Mouse (Mus musculus): ENCODE data around the gene Iars2. TPM values are rescaled to one million over a fixed set of nuclear protein-coding genes. Genes with fewer than 3 reads are reported as not detected.

The Iars2 gene
- polyA plus RNA-seq, 1 experiment from 2014 or later = 31.4 TPM

- Histone ChIP-seq H3K4me3 (replicated peaks; ENCODE audit: low read depth, low read length) (no peak overlapping the region), H3K27ac (no peak overlapping the region), H3K4me1 (replicated peaks; ENCODE audit: insufficient read depth, low read length) (no peaks in the 10 kb centered on the region), H3K9me3 (replicated peaks; ENCODE audit: low read length) (no peaks in the 10 kb centered on the region), H3K27me3 (ENCODE audit: insufficient read depth, low read length) (no peaks in the 10 kb centered on the region), H3K4me2 (ENCODE audit: low read length) (no peak overlapping the region), H3K9ac (ENCODE audit: low read depth, low read length) (no peak overlapping the region), H3K36me3 (ENCODE audit: insufficient read depth, low read length) (peaks cover 66% of the 10 kb centered on the region)
- DNase-seq (ENCODE audit: low spot score) = peak; percentile 27
- ATAC-seq (replicated peaks; ENCODE audit: low FRiP score, low read depth) = no peak
- no peak for TF ChIP-seq CTCF (IDR thresholded peaks at IDR 0.05; ENCODE audit: low read depth)
- 74% methylated on average over 11 of the region's 11 CpGs for WGBS
These were observed 52.2 kb downstream of the Iars2 start for GRCm38 (mm10) chr1:185277022-185277421.

- Histone ChIP-seq H3K27me3 (ENCODE audit: insufficient read depth, low read length) (no peaks in the 10 kb centered on the region), H3K9me3 (replicated peaks; ENCODE audit: low read length) (no peaks in the 10 kb centered on the region), H3K4me3 (replicated peaks; ENCODE audit: low read depth, low read length) (no peak overlapping the region), H3K4me1 (replicated peaks; ENCODE audit: insufficient read depth, low read length) (no peaks in the 10 kb centered on the region), H3K4me2 (ENCODE audit: low read length) (no peak overlapping the region), H3K36me3 (ENCODE audit: insufficient read depth, low read length) (peaks cover 67% of the 10 kb centered on the region), H3K9ac (ENCODE audit: low read depth, low read length) (no peak overlapping the region), H3K27ac (peak overlapping the region; percentile 42)
- ATAC-seq (replicated peaks; ENCODE audit: low FRiP score, low read depth) = no peak
- no peak for DNase-seq (ENCODE audit: low spot score)
- no peak for TF ChIP-seq CTCF (IDR thresholded peaks at IDR 0.05; ENCODE audit: low read depth)
- 78% methylated on average over 7 of the region's 7 CpGs for WGBS
These were observed 53.2 kb downstream of the Iars2 start for GRCm38 (mm10) chr1:185275976-185276375.

GRCm38 (mm10) chr1:185274819-185275545, 54.2 kb downstream of the Iars2 start:
- Histone ChIP-seq H3K4me1 (replicated peaks; ENCODE audit: insufficient read depth, low read length) (no peaks in the 10 kb centered on the region), H3K4me2 (ENCODE audit: low read length) (no peak overlapping the region), H3K9me3 (replicated peaks; ENCODE audit: low read length) (no peaks in the 10 kb centered on the region), H3K27ac (peak overlapping the region; percentile 37; the same call in 1 of the 2 replicates), H3K9ac (ENCODE audit: low read depth, low read length) (no peak overlapping the region), H3K4me3 (replicated peaks; ENCODE audit: low read depth, low read length) (no peak overlapping the region), H3K36me3 (ENCODE audit: insufficient read depth, low read length) (peaks cover 60% of the 10 kb centered on the region; the same call in 1 of the 2 replicates), H3K27me3 (ENCODE audit: insufficient read depth, low read length) (no peaks in the 10 kb centered on the region)
- ATAC-seq (replicated peaks; ENCODE audit: low FRiP score, low read depth) (peak; percentile 57; the same call in 1 of the 2 replicates), DNase-seq (ENCODE audit: low spot score) (no peak)
- WGBS = 87% methylated on average over 5 of the region's 5 CpGs
- no peak for TF ChIP-seq CTCF (IDR thresholded peaks at IDR 0.05; ENCODE audit: low read depth)

GRCm38 (mm10) chr1:185271373-185271772, 57.8 kb downstream of the Iars2 start:
- 83% methylated on average over 9 of the region's 9 CpGs for WGBS
- H3K27ac ChIP-seq = no peak overlapping the region
- H3K4me2 ChIP-seq (ENCODE audit: low read length) = no peak overlapping the region

GRCm38 (mm10) chr1:185270403-185271097, 58.6 kb downstream of the Iars2 start:
- Histone ChIP-seq H3K4me3 (replicated peaks; ENCODE audit: low read depth, low read length) (no peak overlapping the region), H3K4me2 (ENCODE audit: low read length) (no peak overlapping the region), H3K36me3 (ENCODE audit: insufficient read depth, low read length) (peaks cover 42% of the 10 kb centered on the region; the same call in 1 of the 2 replicates), H3K4me1 (replicated peaks; ENCODE audit: insufficient read depth, low read length) (no peaks in the 10 kb centered on the region), H3K9me3 (replicated peaks; ENCODE audit: low read length) (no peaks in the 10 kb centered on the region), H3K27ac (no peak overlapping the region), H3K27me3 (ENCODE audit: insufficient read depth, low read length) (no peaks in the 10 kb centered on the region), H3K9ac (ENCODE audit: low read depth, low read length) (no peak overlapping the region)
- ATAC-seq (replicated peaks; ENCODE audit: low FRiP score, low read depth) (no peak), DNase-seq (ENCODE audit: low spot score) (no peak)
- TF ChIP-seq CTCF (IDR thresholded peaks at IDR 0.05; ENCODE audit: low read depth) = no peak
- 91% methylated on average over 8 of the region's 8 CpGs for WGBS

More at GRCm38 (mm10) chr1:185271373-185271772, 57.8 kb downstream of the Iars2 start:
- no peaks in the 10 kb centered on the region for H3K9me3 ChIP-seq (replicated peaks; ENCODE audit: low read length)
- ATAC-seq (replicated peaks; ENCODE audit: low FRiP score, low read depth) (no peak), DNase-seq (ENCODE audit: low spot score) (no peak)
- H3K27me3 ChIP-seq (ENCODE audit: insufficient read depth, low read length) = no peaks in the 10 kb centered on the region
- no peak overlapping the region for H3K4me3 ChIP-seq (replicated peaks; ENCODE audit: low read depth, low read length)
- no peak overlapping the region for H3K9ac ChIP-seq (ENCODE audit: low read depth, low read length)
- no peaks in the 10 kb centered on the region for H3K4me1 ChIP-seq (replicated peaks; ENCODE audit: insufficient read depth, low read length)
- peaks cover 48% of the 10 kb centered on the region; the same call in 1 of the 2 replicates for H3K36me3 ChIP-seq (ENCODE audit: insufficient read depth, low read length)
- no peak for TF ChIP-seq CTCF (IDR thresholded peaks at IDR 0.05; ENCODE audit: low read depth)

GRCm38 (mm10) chr1:185268675-185269074, 60.5 kb downstream of the Iars2 start:
- no peaks in the 10 kb centered on the region for H3K9me3 ChIP-seq (replicated peaks; ENCODE audit: low read length)
- ATAC-seq (replicated peaks; ENCODE audit: low FRiP score, low read depth) (no peak), DNase-seq (ENCODE audit: low spot score) (no peak)
- H3K4me2 ChIP-seq (ENCODE audit: low read length) = no peak overlapping the region
- H3K9ac ChIP-seq (ENCODE audit: low read depth, low read length) = no peak overlapping the region
- no peaks in the 10 kb centered on the region for H3K4me1 ChIP-seq (replicated peaks; ENCODE audit: insufficient read depth, low read length)
- no peak overlapping the region for H3K27ac ChIP-seq
- no peaks in the 10 kb centered on the region for H3K27me3 ChIP-seq (ENCODE audit: insufficient read depth, low read length)
- TF ChIP-seq CTCF (IDR thresholded peaks at IDR 0.05; ENCODE audit: low read depth) = no peak
- H3K36me3 ChIP-seq (ENCODE audit: insufficient read depth, low read length) = peaks cover 48% of the 10 kb centered on the region; the same call in 1 of the 2 replicates
- WGBS = 91% methylated on average over 4 of the region's 4 CpGs
- no peak overlapping the region for H3K4me3 ChIP-seq (replicated peaks; ENCODE audit: low read depth, low read length)

Data from kidney, postnatal 0 days (tissue).